Mouse (Mus musculus) gastrocnemius, postnatal 25 days (tissue): ENCODE measurements around the gene St7. TPM values are rescaled to one million over a fixed set of nuclear protein-coding genes. Genes with fewer than 3 reads are reported as not detected.

Experiments
- DNase-seq: peaks from one replicate; pipeline ENCODE4 v3.0.0; 2022
- total RNA-seq, 2 experiments: library from RNA; stranded (reverse); gene quantifications; 1 replicate in 1 of 2; 2 replicates in 1 of 2; pipeline ENCODE4 v1.2.3; 2021

Gene St7
- total RNA-seq, 2 experiments from 2014 or later: 12.4 to 16.0 TPM

- DNase-seq: no peak
Observed at GRCm38 (mm10) chr6:17949103-17949502, 256.4 kb downstream of the St7 start.

- DNase-seq: no peak
Observed at GRCm38 (mm10) chr6:17951779-17952178, 259.0 kb downstream of the St7 start.

- DNase-seq: no peak
Observed at GRCm38 (mm10) chr6:17963455-17963854, 270.7 kb downstream of the St7 start.

- no peak for DNase-seq
Observed at GRCm38 (mm10) chr6:17968467-17969144, 275.9 kb downstream of the St7 start.

- DNase-seq: no peak
Observed at GRCm38 (mm10) chr6:17969815-17970214, 277.1 kb downstream of the St7 start.

- DNase-seq: no peak
Observed at GRCm38 (mm10) chr6:17971393-17971792, 278.7 kb downstream of the St7 start.

GRCm38 (mm10) chr6:17974416-17974815 is 281.7 kb downstream of the St7 start:
- no peak for DNase-seq

- DNase-seq: no peak
Observed at GRCm38 (mm10) chr6:17977165-17977564, 284.4 kb downstream of the St7 start.

- DNase-seq: no peak
Observed at GRCm38 (mm10) chr6:17978324-17978723, 285.6 kb downstream of the St7 start.

- no peak for DNase-seq
Observed at GRCm38 (mm10) chr6:17978881-17979280, 286.1 kb downstream of the St7 start.

- DNase-seq: no peak
Observed at GRCm38 (mm10) chr6:17979361-17979760, 286.6 kb downstream of the St7 start.

- no peak for DNase-seq
Observed at GRCm38 (mm10) chr6:17990173-17991028, 297.7 kb downstream of the St7 start.

- peak; percentile 24 for DNase-seq
Observed at GRCm38 (mm10) chr6:17991625-17992024, 298.9 kb downstream of the St7 start.

Other genes with a start within 250 kb of the St7 start
- gene Met, start 229.1 kb upstream of the St7 start, total RNA-seq: 10 to 100 TPM in 1 of 2 experiments, 1 to 10 TPM in 1; 7.1 to 15.6 TPM
- 100 to 1,000 TPM; 252 to 287 TPM for gene Capza2, start 56.7 kb upstream of the St7 start, total RNA-seq